Mouse (Mus musculus): ENCODE measurements around the gene Cyp2b9.
"Not testable (repeated sequence)": the region's sequence is repeated elsewhere in the genome, so short reads cannot be mapped to it uniquely, and the experiment has no call there.

The Cyp2b9 gene

GRCm38 (mm10) chr7:26173111-26173510 lies at the start of gene Cyp2b9:
Gene Cyp2b9 (plus strand): TSS chr7:26173411.
- DNase-seq = not testable (repeated sequence)

- DNase-seq = not testable (repeated sequence)
These were observed 33.6 kb upstream of the Cyp2b9 start for GRCm38 (mm10) chr7:26139623-26140022.

GRCm38 (mm10) chr7:26143657-26144056 lies 29.6 kb upstream of the Cyp2b9 start:
- DNase-seq = not testable (repeated sequence)

- not testable (repeated sequence) for DNase-seq
These were observed 4.3 kb upstream of the Cyp2b9 start for GRCm38 (mm10) chr7:26168765-26169536.

GRCm38 (mm10) chr7:26201083-26201482 lies 27.9 kb downstream of the Cyp2b9 start:
- peak; percentile 65 for DNase-seq

GRCm38 (mm10) chr7:26260034-26260433 lies 86.8 kb downstream of the Cyp2b9 start, which contains the start of gene Vmn1r184:
Gene Vmn1r184 (plus strand): TSS chr7:26260334.
- DNase-seq = not testable (repeated sequence)

All from kidney, adult 9 months (tissue).